Mouse (Mus musculus) testis, adult 2 months (tissue): ENCODE data around the gene Gm28038.

Experiments
- CTCF ChIP-seq: fragments of 200-500 bp; IDR thresholded peaks from 2 replicates; pipeline ENCODE4 v1.5.1; 2012; ENCODE audit warnings: low read depth, mild to moderate bottlenecking, inconsistent platforms, low read length, moderate library complexity; ENCODE audit not compliant: control insufficient read depth, insufficient read depth, insufficient replicate concordance
- POLR2A ChIP-seq: fragments of 200-500 bp; IDR thresholded peaks from 2 replicates; pipeline ENCODE4 v1.6.1; 2012; ENCODE audit warnings: low read depth, mild to moderate bottlenecking, inconsistent platforms, low read length, moderate library complexity; ENCODE audit not compliant: control insufficient read depth

DNA sequence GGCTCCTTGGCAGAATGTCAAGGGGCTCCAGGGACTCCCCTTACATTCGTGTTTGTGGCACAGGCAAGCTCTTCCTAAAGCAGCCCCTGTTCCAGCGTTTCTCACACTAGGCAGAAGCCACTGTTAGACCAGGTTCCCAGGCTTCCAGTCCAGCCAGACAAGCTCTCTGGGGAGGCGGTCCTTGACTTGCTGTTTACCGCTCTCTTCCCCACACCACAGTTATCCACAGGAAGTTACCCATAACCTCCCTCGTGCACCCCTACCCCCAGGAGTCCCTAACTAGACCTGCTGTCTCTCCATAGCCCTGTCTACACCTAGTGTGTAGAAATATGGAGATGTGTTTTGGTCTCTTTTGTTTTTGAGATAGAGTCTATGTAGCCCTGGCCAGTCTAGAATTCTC, 27.0 kb upstream of the Gm28038 start:
- no peak for TF ChIP-seq POLR2A
- no peak for TF ChIP-seq CTCF
